Mouse (Mus musculus) intestine, postnatal 0 days (tissue): Measurements from ENCODE around the gene Eif3i. TPM values are rescaled to one million over a fixed set of nuclear protein-coding genes. Genes with fewer than 3 reads are reported as not detected.
A peak's percentile ranks its signal among the peaks of the same experiment; 100 is the strongest.

Experiments used
- ATAC-seq: fragments of 200-750 bp; cut with Nextera tagmentation; 2 replicates; pipeline ENCODE4 v1.8.0; 2017; ENCODE audit warnings: mild to moderate bottlenecking, moderate TSS enrichment, moderate library complexity
- H3K27ac ChIP-seq: fragments of 300-500 bp; sonication (generic); 2 replicates; pipeline ENCODE4 v1.5.1; 2014; ENCODE audit warnings: mild to moderate bottlenecking, low read depth, low read length, moderate library complexity
- H3K27me3 ChIP-seq: fragments of 300-500 bp; sonication (generic); replicated peaks from 2 replicates; pipeline ENCODE4 v1.6.1; 2014; ENCODE audit warnings: low read length, mixed read lengths; ENCODE audit not compliant: control insufficient read depth, insufficient read depth
- H3K36me3 ChIP-seq: fragments of 300-500 bp; sonication (generic); 2 replicates; pipeline ENCODE4 v1.6.1; 2014; ENCODE audit warnings: mild to moderate bottlenecking, moderate library complexity; ENCODE audit not compliant: control insufficient read depth, insufficient read depth
- H3K4me1 ChIP-seq: fragments of 300-500 bp; sonication (generic); replicated peaks from 2 replicates; pipeline ENCODE4 v1.6.1; 2014; ENCODE audit warnings: antibody characterized with exemption, low read length, mixed read lengths; ENCODE audit not compliant: control insufficient read depth, insufficient read depth
- H3K4me2 ChIP-seq: fragments of 300-500 bp; sonication (generic); replicated peaks from 2 replicates; pipeline ENCODE4 v1.6.1; 2014; ENCODE audit warnings: low read depth, mild to moderate bottlenecking, moderate library complexity
- H3K4me3 ChIP-seq: fragments of 300-500 bp; sonication (generic); 2 replicates; pipeline ENCODE4 v1.5.1; 2014; ENCODE audit warnings: low read depth, low read length
- H3K9ac ChIP-seq: fragments of 300-500 bp; sonication (generic); 2 replicates; pipeline ENCODE4 v1.6.1; 2014; ENCODE audit warnings: mild to moderate bottlenecking, low read depth, low read length
- H3K9me3 ChIP-seq: fragments of 300-500 bp; sonication (generic); 2 replicates; pipeline ENCODE4 v1.6.1; 2016; ENCODE audit warnings: mixed run types; ENCODE audit not compliant: control insufficient read depth
- CTCF ChIP-seq: sonication (generic); IDR thresholded peaks from 2 replicates; pipeline ENCODE4 v1.5.1; 2016; ENCODE audit warnings: low read depth, mild to moderate bottlenecking, control low read depth, antibody characterized with exemption, moderate library complexity
- WGBS: fragments of 180-500 bp; shearing (Covaris S2); extraction: QIAGEN DNeasy Blood & Tissue Kit; methylation state at CpG from one replicate; pipeline ENCODE4 v1.1.7; 2014; 5-methylcytosine and 5-hydroxymethylcytosine counted together
- polyA plus RNA-seq: library from polyadenylated mRNA; unstranded; fragments of >200 nt; fragmentation: Nextera tagmentation; extraction: Ambion mirVana; gene quantifications from 2 replicates; pipeline ENCODE4 v1.2.1, GENCODE M21; 2015

Gene Eif3i
- polyA plus RNA-seq, 1 experiment from 2014 or later = 144 TPM

- peaks cover 39% of the 10 kb centered on the region for H3K36me3 ChIP-seq
- 0 out of 2 replicates have a peak, but pooled peaks have one; percentile 19 for ATAC-seq
- peak overlapping the region; percentile 58 for H3K9ac ChIP-seq
- H3K4me1 ChIP-seq = peaks cover 6% of the 10 kb centered on the region; the same call in 1 of the 2 replicates
- H3K9me3 ChIP-seq = no peaks in the 10 kb centered on the region
- peak overlapping the region; percentile 54 for H3K4me3 ChIP-seq
- no peak for TF ChIP-seq CTCF
- peak overlapping the region; percentile 70 for H3K27ac ChIP-seq
- H3K27me3 ChIP-seq = no peaks in the 10 kb centered on the region
- peak overlapping the region; percentile 73 for H3K4me2 ChIP-seq
- 0% methylated on average over 17 of the region's 17 CpGs for WGBS
These were observed 39.7 kb upstream of the Eif3i start for GRCm38 (mm10) chr4:129640101-129640637.

- Histone ChIP-seq H3K9ac (no peak overlapping the region), H3K4me3 (peak overlapping the region; percentile 54; the same call in 1 of the 2 replicates), H3K4me2 (peak overlapping the region; percentile 73; the same call in 1 of the 2 replicates), H3K9me3 (no peaks in the 10 kb centered on the region), H3K27me3 (no peaks in the 10 kb centered on the region), H3K27ac (no peak overlapping the region), H3K4me1 (peaks cover 6% of the 10 kb centered on the region; the same call in 1 of the 2 replicates), H3K36me3 (peaks cover 46% of the 10 kb centered on the region)
- WGBS = 78% methylated on average over 15 of the region's 15 CpGs
- ATAC-seq = no peak
- TF ChIP-seq CTCF = no peak
These were observed 38.8 kb upstream of the Eif3i start for GRCm38 (mm10) chr4:129639221-129639620.

- ATAC-seq = no peak
- no peaks in the 10 kb centered on the region; the same call in 1 of the 2 replicates for H3K4me1 ChIP-seq
- WGBS = 75% methylated on average over 6 of the region's 6 CpGs
- H3K9ac ChIP-seq = no peak overlapping the region
- peaks cover 93% of the 10 kb centered on the region for H3K36me3 ChIP-seq
- no peak overlapping the region for H3K4me2 ChIP-seq
- no peak overlapping the region for H3K4me3 ChIP-seq
- H3K27ac ChIP-seq = peak overlapping the region; percentile 35; the same call in 1 of the 2 replicates
- no peak for TF ChIP-seq CTCF
- no peaks in the 10 kb centered on the region for H3K27me3 ChIP-seq
- H3K9me3 ChIP-seq = no peaks in the 10 kb centered on the region
These were observed 33.4 kb upstream of the Eif3i start for GRCm38 (mm10) chr4:129633852-129634251.

GRCm38 (mm10) chr4:129631867-129632266 lies 31.4 kb upstream of the Eif3i start:
- Histone ChIP-seq H3K27me3 (no peaks in the 10 kb centered on the region), H3K4me3 (no peak overlapping the region), H3K27ac (no peak overlapping the region; the same call in 1 of the 2 replicates), H3K4me2 (no peak overlapping the region), H3K36me3 (peaks cover 88% of the 10 kb centered on the region), H3K9me3 (no peaks in the 10 kb centered on the region), H3K4me1 (no peaks in the 10 kb centered on the region), H3K9ac (no peak overlapping the region)
- no peak for TF ChIP-seq CTCF
- 88% methylated on average over 12 of the region's 12 CpGs for WGBS
- ATAC-seq = no peak

- no peaks in the 10 kb centered on the region for H3K27me3 ChIP-seq
- no peak for ATAC-seq
- no peak overlapping the region for H3K4me3 ChIP-seq
- WGBS = 72% methylated on average over 4 of the region's 4 CpGs
- no peak overlapping the region for H3K4me2 ChIP-seq
- H3K27ac ChIP-seq = no peak overlapping the region
- H3K4me1 ChIP-seq = no peaks in the 10 kb centered on the region
- no peak overlapping the region for H3K9ac ChIP-seq
- H3K36me3 ChIP-seq = peaks cover 88% of the 10 kb centered on the region
- TF ChIP-seq CTCF = no peak
- H3K9me3 ChIP-seq = no peaks in the 10 kb centered on the region
These were observed 30.5 kb upstream of the Eif3i start for GRCm38 (mm10) chr4:129630944-129631343.

- peaks cover 12% of the 10 kb centered on the region; the same call in 1 of the 2 replicates for H3K4me1 ChIP-seq
- H3K27ac ChIP-seq = no peak overlapping the region
- ATAC-seq = no peak
- H3K4me2 ChIP-seq = no peak overlapping the region
- H3K27me3 ChIP-seq = no peaks in the 10 kb centered on the region
- peaks cover 44% of the 10 kb centered on the region for H3K36me3 ChIP-seq
- TF ChIP-seq CTCF = no peak
- WGBS = 74% methylated on average over 6 of the region's 6 CpGs
- H3K9me3 ChIP-seq = no peaks in the 10 kb centered on the region
- no peak overlapping the region for H3K9ac ChIP-seq
- H3K4me3 ChIP-seq = no peak overlapping the region
These were observed 25.6 kb upstream of the Eif3i start for GRCm38 (mm10) chr4:129626035-129626434.
